Mouse (Mus musculus): Measurements from ENCODE around the gene Gm6096.

Gm6096 gene

DNA sequence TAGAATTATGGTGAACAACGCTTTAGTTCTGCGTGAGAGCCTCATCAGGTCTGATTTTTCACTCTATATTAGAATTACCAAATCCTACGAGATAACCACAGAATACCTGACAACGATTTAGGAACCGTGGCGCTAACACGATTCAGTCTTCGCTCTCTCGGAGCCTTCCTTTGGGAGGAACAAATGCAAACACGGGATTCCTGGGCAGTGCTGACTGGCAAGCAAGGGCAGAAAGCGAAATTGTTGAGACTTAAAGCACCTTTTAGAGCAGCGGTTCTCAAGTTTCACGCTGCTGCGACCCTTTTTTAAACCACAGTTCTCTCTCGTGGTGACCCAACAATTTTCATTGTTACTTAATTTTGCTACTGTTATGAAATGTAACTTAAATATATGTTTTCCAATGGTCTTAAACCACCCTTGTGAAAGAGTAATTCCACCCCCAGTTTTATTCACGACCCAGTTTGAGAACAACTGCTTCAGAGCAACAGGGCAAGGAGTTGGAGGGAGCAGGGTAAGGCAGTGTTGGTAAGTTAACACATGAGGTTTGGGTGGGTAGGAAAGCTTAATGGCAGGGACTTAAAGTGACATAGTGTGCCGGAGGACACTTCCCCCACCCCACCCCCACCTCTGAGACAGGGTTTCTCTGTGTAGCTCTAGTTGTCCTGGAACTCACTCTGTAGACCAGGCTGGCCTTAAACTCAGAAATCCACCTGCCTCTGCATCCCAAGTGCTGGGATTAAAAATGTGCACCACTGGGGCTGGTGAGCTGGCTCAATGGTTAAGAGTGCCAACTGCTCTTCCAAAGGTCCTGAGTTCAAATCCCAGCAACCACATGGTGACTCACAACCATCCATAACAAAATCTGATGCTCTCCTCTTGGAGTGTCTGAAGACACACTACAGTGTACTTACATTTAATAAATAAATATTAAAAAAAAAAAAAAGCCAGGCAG lies 16.0 kb upstream of the Gm6096 start:
- no peak for DNase-seq (ENCODE audit: low read depth, low spot score)

GRCm38 (mm10) chr7:34235602-34236001 lies 15.2 kb upstream of the Gm6096 start:
- no peak for DNase-seq (ENCODE audit: low read depth, low spot score)

GRCm38 (mm10) chr7:34238086-34238485 lies 12.8 kb upstream of the Gm6096 start:
- DNase-seq (ENCODE audit: low read depth, low spot score) = no peak

- no peak for DNase-seq (ENCODE audit: low read depth, low spot score)
These were observed 8.7 kb upstream of the Gm6096 start for GRCm38 (mm10) chr7:34242176-34242575.

- no peak for DNase-seq (ENCODE audit: low read depth, low spot score)
These were observed 3.9 kb upstream of the Gm6096 start for GRCm38 (mm10) chr7:34246870-34247499.

GRCm38 (mm10) chr7:34252030-34252429 lies 1.2 kb downstream of the Gm6096 start:
- no peak for DNase-seq (ENCODE audit: low read depth, low spot score)

- no peak for DNase-seq (ENCODE audit: low read depth, low spot score)
These were observed 4.3 kb downstream of the Gm6096 start for GRCm38 (mm10) chr7:34255137-34255536.

DNA sequence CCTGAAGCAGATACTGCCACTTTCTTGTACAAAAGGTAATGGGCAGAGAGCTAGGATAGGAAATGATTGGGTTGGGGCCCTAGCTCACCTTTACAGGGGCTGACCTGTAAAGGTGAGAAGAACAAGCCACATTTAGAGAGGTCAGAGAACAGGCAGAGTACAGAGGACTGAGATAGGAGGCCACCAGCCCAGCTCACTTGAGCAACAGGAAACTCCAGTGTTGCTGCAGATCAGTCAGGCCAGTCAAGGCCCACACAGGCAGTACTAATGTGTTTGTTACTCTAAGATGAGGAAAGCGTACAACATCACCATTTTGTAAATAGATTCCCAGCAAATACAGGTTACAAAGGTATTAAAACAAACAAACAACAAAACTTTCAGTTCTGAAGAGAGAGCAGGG lies 5.1 kb downstream of the Gm6096 start:
- no peak for DNase-seq (ENCODE audit: low read depth, low spot score)

GRCm38 (mm10) chr7:34257279-34257678 lies 6.4 kb downstream of the Gm6096 start:
- DNase-seq (ENCODE audit: low read depth, low spot score) = no peak

- no peak for DNase-seq (ENCODE audit: low read depth, low spot score)
These were observed 7.6 kb downstream of the Gm6096 start for GRCm38 (mm10) chr7:34258407-34258806.

- no peak for DNase-seq (ENCODE audit: low read depth, low spot score)
These were observed 12.6 kb downstream of the Gm6096 start for GRCm38 (mm10) chr7:34263437-34263836.

DNA sequence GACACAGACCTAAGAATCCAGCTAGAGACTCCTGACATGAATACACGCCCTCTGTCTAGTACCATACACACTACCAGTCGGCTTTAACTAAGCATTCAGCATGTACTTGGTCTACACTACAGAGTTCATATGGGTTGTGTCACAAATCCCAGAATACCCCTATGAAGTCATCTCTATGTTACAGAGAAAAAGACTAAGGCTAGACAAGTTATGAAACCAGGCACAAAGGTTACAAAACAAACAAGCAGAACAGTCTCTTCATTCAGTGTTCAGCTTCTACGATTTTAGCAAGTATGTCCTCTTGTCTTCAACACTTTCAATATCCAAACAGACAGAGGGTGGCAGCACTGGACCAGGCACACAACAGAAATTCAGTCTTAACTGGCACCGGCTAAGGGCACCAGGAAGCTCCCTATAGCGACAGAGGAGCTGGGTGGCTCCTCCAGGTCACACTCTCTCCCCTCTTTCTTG lies 15.1 kb downstream of the Gm6096 start:
- no peak for DNase-seq (ENCODE audit: low read depth, low spot score)

DNA sequence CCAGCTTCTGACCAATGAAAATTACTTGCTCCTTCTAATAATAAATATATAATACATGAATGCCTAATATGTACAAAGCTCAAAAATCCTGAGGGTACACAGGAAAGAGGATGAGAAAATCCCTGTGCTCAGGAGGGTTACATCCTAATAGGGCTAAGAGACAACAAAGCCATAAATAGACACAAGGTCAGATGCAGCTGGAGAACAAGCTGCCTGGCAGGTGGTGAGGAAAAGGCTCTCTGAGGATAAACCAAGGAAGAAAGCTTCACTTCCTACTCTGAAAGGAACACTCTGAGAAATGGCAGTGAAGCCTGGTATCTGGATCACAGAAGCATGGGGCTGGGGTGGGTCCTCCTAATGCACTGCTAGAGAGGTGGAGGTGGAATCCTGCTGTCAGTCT lies 15.6 kb downstream of the Gm6096 start:
- DNase-seq (ENCODE audit: low read depth, low spot score) = no peak

DNA sequence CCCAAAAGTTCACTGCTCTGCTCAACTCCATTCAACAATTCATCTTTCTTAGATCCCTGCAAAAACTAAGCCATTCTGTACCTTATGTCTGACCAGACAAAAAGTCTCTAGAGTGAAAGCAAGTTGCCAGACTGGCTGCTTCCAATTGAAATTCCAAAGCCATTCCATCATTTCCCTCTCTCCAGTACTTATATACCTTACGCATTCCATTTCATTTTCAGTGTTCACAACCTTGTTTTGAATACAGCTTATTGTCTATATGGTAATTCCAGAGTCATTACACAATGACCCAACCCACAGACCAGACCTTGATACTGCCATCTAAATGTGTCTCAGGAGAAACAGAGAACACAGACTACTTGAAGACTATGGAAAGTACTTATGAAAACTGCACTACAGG lies 17.6 kb downstream of the Gm6096 start:
- DNase-seq (ENCODE audit: low read depth, low spot score) = no peak

GRCm38 (mm10) chr7:34272465-34272864 lies 21.6 kb downstream of the Gm6096 start:
- no peak for DNase-seq (ENCODE audit: low read depth, low spot score)

GRCm38 (mm10) chr7:34276066-34276465 lies 25.2 kb downstream of the Gm6096 start:
- no peak for DNase-seq (ENCODE audit: low read depth, low spot score)

DNA sequence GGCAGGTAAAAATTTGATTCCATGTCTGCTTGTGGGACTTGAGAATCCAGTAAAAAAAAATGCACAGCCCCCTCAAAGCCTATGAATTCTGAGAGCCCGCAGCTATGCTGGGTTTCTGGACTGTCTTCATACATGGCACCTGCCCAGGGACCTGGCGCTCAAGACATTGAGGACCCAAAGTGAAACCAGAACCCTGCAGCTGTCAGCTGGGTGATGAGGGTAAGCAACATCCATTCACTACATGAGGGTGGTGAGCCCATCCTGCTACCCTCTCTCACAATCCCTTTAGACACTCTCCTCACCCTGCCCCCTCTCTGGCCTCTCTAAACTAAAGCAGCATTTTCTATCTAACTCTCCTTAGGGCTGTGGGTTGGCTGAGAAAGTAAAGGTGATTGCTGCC lies 26.8 kb downstream of the Gm6096 start:
- no peak for DNase-seq (ENCODE audit: low read depth, low spot score)

- DNase-seq (ENCODE audit: low read depth, low spot score) = no peak
These were observed 39.8 kb downstream of the Gm6096 start for GRCm38 (mm10) chr7:34290450-34291151.

DNA sequence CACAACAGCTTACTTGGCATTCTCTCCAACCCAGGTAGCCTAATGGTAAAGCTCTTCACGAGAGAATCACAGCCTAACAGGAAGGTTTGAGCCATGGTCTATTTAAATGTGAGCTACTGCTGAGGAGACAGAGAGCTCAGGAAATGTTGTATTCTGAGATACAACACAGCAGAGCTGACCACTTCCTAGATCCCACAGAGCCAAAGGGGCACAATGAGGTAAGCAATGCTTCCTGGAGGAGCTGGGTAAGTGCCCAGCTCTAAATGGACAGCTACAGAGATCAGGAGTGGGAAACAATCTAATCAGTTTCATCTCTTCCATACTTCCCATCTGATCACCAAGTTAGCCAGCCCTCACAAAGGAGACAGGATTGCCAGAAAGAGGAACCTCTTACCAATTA lies 40.4 kb downstream of the Gm6096 start:
- no peak for DNase-seq (ENCODE audit: low read depth, low spot score)

- DNase-seq (ENCODE audit: low read depth, low spot score) = no peak
These were observed 41.8 kb downstream of the Gm6096 start for GRCm38 (mm10) chr7:34292633-34293032.

DNA sequence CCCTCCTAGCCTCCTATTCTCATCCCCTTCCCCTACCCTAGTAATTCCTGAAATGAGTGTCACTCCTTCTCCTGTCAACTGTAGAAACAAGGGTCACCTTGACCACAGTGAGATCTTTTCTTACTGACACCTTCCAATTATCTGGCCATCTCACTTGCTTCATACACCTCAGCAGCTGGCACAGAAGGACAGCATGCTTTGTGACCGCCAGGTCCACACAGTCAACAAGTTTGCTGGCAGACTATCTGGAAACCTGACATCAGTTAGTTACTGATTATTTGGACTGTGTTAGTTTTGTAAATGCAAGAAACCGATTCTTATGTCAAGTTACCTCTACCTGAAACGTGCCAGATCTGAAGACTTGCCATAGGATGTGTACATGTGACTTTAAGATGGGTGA lies 45.3 kb downstream of the Gm6096 start:
- DNase-seq (ENCODE audit: low read depth, low spot score) = no peak

DNA sequence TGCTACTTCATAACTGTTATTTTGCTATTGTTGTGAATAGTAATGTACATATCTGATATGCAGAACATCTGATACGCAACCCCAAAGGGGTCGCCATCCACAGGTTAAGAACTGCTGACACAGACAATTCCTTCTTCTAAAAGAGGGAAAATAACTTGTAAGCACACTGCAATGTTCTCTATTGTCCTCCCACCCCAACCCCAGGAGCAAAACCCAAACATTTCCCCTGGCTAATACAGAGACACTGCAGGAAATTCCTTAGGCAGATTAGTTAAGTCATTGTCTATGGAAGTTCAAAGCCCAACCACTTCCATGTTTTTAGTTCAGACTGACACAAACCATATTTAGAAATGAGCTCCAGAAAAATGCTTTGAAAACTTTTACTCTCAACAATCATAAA lies 48.0 kb downstream of the Gm6096 start:
- DNase-seq (ENCODE audit: low read depth, low spot score) = no peak

Data from c-Kit-negative CD71-positive TER-119-positive erythroid progenitor cells, embryonic 14.5 days (primary cell).